Mouse (Mus musculus) left cerebral cortex, adult 18-20 months (tissue): ENCODE results near the gene Pam. TPM values are rescaled to one million over a fixed set of nuclear protein-coding genes. Genes with fewer than 3 reads are reported as not detected.

ENCODE experiments used
- DNase-seq, 2 experiments: peaks; one replicate each; pipeline ENCODE4 v3.0.0; 2021 to 2022; ENCODE audit warnings: low spot score in 2 of 2, mixed read lengths in 1 of 2
- long read RNA-seq, 2 experiments: library from polyadenylated mRNA; stranded (forward); transcript quantifications; one replicate each; pipeline ENCODE4 v2.0.0; 2021
- total RNA-seq, 2 experiments: library from RNA; stranded (reverse); gene quantifications; 2 replicates each; pipeline ENCODE4 v1.2.3; 2021

The Pam gene
- 100 to 1,000 TPM; 257 to 260 TPM for total RNA-seq
- long read RNA-seq, experiment 1, full-length matches to known transcripts, result 28 of 130 reads
- long read RNA-seq, experiment 1, partial matches to known transcripts, result 59 of 130 reads
- long read RNA-seq, experiment 1, other reads (novel, unspliced or antisense), result 43 of 130 reads
- long read RNA-seq, experiment 2, full-length matches to known transcripts, result 15 of 85 reads
- long read RNA-seq, experiment 2, partial matches to known transcripts, result 46 of 85 reads
- long read RNA-seq, experiment 2, other reads (novel, unspliced or antisense), result 24 of 85 reads

DNA sequence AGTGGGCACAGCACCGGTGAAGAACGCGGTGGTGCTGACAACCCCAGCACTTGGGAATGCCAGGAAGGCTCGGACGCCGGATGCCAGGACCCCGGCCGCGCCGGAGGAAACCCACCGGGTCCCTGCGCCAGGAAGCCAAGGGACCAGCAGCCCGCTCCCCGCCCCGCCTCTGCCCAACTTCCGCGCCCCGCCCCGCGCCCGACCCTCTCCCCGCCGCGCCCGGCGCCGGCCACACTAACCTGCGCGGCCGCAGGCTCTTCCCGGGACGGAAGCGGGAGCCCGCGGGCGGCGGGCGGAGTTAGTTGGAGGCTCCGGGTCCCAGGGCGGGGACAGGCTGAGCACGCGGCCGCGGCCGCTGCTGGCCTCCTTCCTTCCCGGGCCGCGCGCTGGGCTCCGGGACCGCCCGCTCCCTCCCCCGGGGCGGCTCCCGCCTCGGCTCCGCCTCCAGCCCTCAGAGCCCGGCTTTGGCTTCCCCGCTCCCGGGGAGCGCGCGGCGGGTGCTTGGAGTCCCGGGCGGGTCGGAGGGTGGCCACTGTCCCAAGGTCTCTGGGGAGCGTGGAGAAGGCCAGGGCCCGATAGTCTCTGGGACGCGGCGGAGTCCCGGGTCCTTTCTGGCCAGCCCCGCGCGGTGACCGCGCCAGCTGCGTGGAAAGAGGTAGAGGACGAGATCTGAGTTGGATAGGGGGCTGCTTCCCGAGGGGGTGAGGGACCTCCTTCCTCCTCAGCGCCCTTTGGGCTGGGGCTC is at the start of gene Pam:
TSS of gene Pam (minus strand) at position 401 of the 745 bp plus-strand sequence.
- DNase-seq, result peak; percentile 71 to 86

- no peak for DNase-seq
Observed at GRCm38 (mm10) chr1:98144845-98145244, 49.4 kb upstream of the Pam start.

DNA sequence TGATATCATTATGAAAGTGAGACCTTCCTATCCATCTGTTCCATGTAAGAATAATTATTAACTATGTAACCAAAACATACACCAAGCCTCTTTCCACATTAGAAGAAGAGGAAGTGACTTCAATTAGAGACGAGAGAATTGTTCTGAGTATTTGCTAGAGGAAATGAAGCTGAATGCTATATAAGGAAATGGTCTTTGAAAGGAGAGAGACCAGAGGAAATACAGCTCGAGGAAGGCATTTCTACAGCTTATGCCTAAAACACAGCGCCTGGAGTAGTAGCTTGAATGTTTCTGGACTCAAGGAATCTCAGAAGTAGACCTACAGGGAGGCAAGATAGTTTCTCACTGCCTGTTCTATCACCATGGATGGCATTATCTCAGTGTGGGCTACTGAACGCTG is 35.8 kb upstream of the Pam start:
- no peak for DNase-seq

- DNase-seq, result no peak
Observed at GRCm38 (mm10) chr1:98129561-98130347, 34.3 kb upstream of the Pam start.

DNA sequence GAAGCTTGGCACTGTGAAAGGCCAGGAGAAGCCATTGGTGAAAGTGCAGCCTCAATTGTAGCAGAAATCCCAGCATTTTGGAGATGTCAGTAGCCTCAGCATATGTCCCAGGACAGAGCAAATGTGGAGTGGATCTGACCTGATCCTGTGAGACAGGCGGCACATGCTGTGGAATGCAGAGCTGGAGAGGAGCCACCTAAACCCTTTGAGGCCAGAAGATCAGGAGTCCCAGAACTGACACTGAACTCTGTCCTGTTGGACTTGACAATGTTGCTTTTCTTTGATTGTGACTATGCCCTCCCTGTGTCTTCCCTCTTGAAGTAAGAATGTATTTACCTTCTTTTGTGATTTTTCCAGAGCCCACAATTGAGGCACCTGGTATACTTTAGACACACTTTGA is 33.7 kb upstream of the Pam start:
- DNase-seq, result no peak

- no peak for DNase-seq
Observed at GRCm38 (mm10) chr1:98128338-98129096, 33.1 kb upstream of the Pam start.

GRCm38 (mm10) chr1:98126268-98126667 is 30.8 kb upstream of the Pam start:
- no peak for DNase-seq

GRCm38 (mm10) chr1:98124727-98125126 is 29.3 kb upstream of the Pam start:
- DNase-seq, result no peak

DNA sequence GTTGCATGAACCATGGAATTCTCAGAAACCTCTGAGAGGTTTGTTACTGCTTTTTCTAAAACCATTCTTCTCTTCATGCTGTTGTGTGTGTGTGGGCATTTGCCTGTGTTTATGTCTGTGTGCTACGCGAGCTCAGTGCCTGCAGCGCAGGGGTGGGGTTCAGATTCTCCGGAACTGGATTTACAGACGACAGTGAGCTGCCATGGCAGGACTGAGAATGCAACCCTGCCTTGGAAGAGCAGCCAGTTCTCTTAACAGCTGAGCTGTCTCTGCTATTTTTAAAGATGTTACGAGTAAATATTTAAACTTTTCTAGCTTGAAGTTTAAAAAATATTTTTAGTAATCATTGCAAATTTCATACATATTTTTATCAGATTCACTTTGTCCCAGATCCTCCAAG is 24.1 kb upstream of the Pam start:
- DNase-seq, result peak in 1 of 2 experiments; percentile 21

DNA sequence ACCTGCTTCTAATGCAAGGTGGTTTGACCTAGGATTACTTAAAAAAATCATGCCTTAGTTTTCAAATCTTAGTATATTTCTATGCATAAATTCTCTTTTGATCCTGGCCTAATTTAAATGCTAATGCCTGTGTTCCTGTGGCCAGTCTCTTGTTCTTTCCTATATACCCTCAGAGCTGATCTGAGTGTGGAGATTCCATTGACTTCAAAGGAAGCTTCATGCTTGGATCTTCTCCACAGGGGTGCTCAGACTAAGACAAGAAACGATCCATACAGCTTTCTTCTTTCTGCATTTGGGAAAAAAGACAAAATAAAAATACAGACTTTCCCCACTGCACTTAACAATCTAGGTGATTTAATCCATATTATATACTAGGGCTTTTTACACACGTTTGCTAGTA is 12.2 kb upstream of the Pam start:
- no peak for DNase-seq

GRCm38 (mm10) chr1:98099441-98099840 is 4.0 kb upstream of the Pam start:
- no peak for DNase-seq

DNA sequence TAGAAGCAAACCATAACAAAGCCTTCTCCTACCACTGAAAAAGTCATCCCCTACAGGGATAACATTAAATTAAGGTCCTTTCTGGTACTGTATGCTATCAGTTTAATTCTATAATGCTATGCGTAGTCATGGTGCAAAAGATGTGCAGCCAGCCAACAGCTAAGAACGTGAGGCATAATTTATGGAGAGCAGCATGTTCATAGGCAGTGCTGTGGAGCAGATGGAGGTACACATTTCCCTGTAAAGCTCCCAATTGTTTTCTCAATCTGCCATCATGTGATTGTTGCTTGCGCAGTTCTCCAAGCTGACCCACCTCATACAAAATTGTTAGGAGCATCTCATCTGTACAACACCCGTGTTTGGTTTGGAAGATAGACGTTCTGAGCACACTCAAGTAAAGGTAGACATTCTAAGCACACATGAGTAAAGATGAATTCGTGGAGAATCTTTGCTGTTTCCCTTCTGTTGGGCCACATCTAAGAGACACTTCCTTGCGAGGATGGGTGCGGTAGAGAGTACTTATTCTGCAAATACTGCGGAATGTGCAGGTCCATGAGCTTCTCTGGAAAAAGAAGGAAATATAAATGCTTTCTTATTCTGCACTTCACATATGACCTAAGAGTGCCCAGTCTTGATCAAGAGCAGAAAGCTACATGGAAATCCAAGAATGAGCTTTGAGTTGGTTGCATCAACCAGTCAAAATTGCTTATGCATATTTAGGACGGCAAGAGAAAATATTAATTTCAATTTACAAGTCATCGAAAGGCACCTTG is 2.7 kb upstream of the Pam start:
- DNase-seq, result no peak

DNA sequence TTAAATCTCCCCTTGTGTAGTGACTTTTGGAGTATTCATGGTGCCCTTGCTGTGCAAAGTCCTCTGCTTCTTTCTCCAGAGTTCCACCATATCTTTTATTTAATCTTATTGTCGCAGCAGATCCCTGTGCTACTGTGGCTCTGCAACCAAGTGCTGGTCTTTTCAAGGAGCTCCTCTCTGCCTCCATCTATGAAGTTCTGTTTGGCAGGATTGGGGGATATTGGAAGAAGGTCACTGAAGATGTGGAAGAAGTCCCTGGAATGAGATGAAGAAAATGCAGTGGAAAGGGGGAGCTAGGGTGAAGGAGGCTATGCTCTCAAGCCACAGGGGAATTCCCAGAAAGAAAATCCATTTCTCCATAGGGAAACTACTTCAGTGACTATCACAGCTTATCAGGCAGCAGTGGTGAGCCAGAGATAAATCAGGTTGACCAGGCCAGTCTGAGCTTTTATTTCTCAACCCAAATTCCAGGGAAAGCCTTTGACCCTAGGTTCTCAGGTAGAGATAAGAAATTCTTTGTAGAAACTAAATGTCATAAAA is 1.0 kb upstream of the Pam start:
- no peak for DNase-seq

GRCm38 (mm10) chr1:98095991-98096330 is 515 bp upstream of the Pam start:
- DNase-seq, result no peak

GRCm38 (mm10) chr1:98094811-98095245 is 618 bp downstream of the Pam start:
- DNase-seq, result peak; percentile 30 to 47

DNA sequence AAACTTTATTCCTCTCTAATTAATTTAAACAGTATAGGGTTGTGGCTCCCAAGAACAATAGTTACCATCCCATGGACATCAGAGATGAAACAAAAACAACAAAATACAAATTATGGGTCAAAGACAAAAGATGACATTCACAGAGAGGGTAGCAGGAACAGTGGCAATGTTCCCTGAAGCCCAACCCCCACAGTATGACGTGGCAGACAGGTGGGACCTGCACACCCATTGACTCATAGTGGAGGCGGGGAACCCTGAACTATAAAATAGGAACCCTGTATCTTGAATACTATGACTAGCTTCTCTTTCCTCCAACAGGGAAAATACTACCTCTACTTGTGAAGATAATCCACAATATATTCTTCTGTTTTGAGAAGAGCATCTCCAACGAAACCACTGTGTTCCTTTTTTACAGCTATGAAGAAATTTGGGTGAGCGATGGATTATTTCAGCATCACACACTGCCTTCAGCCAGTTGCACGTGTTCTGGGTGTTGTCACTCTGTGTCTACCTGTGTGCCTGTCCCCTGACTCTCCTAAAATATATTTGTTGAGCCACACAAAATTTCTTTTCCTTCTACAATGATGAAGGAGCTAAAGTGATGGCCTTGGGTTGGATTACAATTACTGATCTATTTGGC is 6.0 kb downstream of the Pam start:
- no peak for DNase-seq

GRCm38 (mm10) chr1:98086456-98086855 is 9.0 kb downstream of the Pam start:
- DNase-seq, result no peak

GRCm38 (mm10) chr1:98084596-98085274 is 10.7 kb downstream of the Pam start:
- no peak for DNase-seq

DNA sequence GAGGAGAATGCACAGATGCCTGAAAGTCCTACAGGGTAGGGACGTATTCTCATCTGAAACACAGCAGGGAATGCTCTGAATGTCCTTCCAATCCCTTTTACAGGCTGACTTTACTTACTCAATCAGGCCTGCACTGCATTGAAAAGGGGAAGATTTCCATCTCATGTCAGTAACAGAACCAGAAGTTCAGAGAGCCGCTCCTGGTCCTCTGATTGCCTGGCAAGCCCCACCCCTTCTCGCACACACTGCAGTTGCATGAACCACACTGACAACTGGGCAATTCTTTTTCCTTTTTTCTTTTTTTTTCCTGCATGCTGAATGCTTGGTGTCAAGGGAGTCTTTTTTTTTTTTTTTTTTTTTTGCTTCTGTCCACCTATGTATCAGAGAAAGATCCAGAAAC is 11.9 kb downstream of the Pam start:
- DNase-seq, result no peak
